Mouse (Mus musculus): ENCODE data around the gene Car11.

The Car11 gene

DNA sequence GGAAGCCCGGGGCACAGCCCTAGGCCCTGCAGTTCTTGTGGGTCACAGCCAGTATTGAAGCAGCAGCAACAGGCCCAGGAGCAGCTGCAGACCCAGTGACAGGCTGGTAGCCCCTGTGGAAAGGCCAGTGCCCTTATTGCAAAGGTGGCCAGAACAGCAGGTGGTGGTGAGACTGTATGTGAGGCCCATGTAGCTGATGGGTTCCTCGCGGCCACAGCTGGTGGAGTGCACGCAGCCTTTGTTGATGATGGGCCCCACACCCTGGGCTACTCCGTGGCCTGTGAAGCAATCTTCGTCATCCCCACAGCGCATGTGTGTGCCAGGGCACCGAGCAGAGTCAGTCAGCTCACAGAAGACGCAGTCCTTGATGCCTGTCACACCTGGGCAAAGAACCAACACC lies 25.5 kb downstream of the Car11 start:
- no peak for DNase-seq

DNA sequence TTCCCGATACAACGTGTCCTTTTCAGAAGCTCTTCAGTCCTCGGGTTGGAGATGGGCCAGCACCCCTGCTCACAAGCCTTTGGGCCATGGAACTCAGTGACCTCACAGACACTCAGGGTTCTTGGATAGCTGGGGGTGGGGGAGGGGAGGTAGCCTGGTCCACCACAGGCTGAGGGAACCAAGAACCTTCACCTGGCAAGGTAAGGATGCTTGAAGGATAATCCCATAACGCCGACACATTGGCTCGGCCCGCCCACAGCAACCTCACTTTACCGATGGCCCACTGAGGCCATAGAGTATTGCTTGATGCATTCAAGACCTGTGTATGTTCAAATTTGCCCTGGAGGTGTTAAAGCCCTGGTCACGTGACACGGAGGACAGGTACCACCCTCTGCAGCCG lies 26.1 kb downstream of the Car11 start, which contains the start of gene Spaca4:
Gene Spaca4, minus strand, starts transcription at position 101 of the 400 bp plus-strand sequence.
- no peak for DNase-seq

DNA sequence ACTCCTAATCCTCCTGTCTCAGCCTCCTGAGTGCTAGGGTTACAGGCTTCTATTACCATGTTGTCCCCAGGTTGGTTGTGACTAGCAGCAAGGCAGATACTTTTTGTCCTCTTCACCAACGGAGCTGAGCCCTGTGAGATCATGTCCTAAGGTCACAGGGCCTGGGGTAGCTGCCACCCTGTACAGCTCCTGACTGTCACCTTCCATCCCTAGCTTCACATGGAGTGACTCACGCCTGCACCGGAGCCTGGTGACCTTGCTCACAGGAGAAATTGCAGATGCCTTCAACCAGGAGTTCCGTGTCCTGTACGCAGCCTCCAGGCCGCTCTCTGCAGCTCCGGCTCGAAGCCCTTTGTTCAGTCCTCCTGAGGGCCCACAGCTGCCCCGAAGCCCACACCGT lies 26.8 kb downstream of the Car11 start:
- DNase-seq, result no peak

DNA sequence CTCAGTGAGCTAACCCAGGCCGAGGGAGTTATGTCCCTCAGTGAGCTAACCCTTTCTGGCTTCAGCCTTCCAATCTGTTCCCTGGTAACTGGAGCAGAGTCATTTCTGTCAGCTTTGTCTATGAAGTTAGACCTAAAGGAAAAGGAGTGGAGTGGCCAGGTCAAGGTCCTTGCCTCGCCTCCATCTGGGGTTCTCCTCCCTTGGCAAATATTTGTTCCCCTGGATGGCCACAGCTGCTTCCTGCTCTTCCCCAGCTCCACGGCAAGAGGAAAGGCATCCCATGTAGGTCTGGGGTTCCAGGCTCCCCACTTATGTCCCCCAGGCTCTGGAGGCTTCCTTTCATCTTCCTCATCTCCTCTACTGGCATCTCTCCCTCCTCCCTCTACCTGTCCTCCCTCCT lies 28.0 kb downstream of the Car11 start:
- no peak for DNase-seq

DNA sequence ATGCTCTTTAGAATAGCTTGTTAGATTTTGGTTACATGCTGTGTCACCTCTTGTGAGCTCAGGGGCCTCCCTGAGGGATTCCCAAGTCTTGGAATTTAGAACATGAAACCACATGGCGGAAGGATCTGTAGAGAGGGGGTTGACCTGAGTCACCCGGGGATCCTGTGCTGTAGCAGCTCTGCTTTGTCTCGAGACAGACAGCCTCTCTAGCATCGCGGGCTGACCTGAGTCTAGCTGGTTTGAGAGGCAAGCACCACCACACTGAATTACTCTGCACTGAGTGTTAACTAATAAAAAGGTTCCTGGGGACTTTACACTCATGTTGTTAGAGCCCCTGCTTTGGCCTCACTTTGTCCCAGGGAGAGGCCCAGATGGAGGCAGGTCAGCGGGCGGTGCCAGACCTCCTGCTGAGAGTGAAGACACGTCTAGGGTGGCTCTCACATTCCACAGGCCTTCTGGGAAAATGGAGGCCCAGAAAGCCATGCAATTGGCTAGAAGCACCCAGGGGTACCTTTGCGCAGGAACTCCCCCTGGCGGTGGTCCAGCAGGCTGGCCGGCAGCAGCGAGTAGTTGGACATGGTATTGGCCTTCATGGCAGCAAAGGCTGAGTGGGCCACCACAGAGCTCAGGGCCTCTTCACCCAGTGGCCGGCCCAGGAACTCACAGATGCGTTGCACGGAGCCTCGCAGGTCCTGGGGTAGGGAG lies 31.2 kb downstream of the Car11 start:
- DNase-seq, result peak; percentile 81 to 86

DNA sequence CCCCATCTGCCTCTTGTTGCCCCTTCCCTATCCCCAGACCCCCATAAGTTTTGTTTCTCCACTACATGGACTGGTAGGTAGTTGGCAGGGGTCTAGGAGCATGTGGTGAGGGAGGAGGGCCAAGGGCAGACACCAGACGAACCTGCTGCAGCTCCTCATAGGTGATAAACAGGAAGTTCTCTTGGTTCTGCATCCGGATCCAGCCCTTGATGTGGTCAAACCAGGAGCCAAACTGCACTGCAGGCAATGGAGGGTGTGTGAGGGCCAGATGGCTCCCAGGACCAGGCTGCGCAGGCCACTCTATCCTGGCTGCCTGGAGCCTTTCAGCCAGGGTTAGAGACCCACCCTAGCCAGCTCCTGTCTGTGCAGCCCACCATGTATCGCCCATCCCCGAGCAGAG lies 33.8 kb downstream of the Car11 start:
- no peak for DNase-seq

DNA sequence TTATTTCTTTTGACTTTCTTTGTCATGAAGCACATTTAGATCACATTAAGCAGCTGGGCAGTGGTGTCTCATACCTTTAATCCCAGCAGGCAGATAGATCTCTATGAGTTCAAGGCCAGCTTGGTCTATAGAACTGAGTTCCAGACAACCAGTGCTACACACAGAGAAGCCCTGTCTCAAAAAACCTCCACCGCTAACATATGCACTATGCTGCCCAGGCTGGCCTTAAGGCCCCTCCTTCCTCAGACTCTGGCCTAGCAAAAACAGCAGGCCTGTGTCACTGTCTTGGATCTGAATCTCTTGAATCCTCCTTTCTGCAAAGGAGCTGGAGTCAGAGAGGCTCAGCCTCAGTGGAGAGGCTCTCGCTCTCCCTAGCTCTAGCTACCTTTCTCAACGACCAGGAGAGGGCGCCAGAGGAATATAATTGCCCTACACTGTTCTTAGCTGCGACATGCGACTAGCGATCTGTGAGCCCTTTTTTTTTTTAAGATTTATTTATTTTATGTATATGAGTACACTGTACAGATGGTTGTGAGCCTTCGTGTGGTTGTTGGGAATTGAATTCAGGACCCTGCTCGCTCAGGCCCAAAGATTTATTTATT lies 39.6 kb downstream of the Car11 start:
- peak; percentile 88 to 91 for DNase-seq

DNA sequence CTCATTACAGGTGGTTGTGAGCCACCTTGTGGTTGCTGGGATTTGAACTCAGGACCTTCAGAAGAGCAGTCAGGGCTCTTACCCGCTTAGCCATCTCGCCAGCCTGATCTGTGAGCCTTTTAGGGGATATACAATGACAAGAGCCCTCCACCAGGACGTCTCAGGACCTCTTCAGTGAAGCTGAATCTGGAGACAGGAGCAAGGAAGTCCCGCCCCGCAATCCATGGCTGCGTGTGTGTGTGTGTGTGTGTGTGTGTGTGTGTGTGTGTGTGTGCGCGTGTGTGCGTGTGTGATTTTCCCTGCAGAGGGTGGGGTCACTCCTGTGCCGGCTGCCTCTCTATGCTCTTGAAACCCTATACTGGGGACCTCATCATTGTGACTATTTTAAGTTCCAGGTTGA lies 40.2 kb downstream of the Car11 start:
- DNase-seq, result no peak

DNA sequence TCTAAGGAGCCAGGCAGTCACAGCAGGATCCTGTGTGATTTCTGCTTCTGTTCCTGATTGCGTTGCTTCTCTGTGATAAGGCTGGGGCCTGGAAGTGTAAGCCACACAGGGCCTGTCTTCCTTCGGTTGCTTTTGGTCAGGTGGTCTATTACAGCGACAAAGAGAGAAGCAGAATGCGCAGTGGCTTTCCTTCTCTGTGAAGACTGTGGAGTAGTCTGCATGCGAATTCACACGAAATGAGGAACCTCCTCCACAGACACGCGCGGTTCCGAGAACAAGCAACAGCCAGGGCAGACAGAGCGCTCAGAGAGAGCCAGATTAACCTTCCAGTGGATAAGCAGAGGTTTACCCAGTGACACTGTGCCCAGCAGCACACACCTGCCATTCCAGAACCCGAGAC lies 41.7 kb downstream of the Car11 start:
- DNase-seq, result no peak

DNA sequence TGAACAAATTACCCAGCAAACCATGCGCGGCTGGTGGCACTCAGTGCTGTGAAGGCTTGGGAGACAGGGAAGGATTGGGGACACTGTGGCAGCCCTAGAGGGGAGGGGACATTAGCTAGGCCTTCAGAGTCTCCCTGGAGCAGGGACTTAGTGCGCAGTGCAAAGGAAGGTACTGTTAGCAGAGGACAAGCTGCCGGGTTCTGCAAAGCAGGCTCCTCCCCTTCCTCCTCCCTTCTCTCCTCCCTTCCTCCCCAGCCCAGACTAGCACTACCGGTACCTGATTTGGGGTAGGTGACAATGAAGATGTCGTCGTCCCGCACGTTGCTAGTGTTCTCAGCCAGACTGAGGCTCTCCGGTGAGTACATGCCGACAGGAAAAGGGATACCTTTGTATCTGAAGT lies 42.1 kb downstream of the Car11 start:
- DNase-seq, result no peak

DNA sequence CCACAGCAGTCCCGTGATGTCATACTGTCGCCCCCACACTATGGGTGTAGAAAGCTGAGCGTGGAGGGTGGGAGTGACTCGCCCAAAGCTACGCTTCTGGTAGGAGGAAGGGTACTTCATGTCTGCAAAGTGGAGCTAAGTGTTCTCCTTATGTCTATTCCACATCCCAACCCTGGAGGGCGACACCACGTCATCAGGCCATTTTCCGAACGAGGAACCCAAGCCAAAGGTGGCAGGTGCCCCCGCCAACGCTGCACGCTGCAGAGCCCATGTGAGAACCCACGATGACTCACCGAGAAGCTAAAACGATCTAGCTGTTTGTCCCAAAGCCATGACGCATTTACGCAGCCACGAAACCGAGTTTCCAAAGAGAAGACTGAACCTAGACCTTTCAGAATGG lies 42.7 kb downstream of the Car11 start:
- peak in 1 of 2 experiments; percentile 54 for DNase-seq

DNA sequence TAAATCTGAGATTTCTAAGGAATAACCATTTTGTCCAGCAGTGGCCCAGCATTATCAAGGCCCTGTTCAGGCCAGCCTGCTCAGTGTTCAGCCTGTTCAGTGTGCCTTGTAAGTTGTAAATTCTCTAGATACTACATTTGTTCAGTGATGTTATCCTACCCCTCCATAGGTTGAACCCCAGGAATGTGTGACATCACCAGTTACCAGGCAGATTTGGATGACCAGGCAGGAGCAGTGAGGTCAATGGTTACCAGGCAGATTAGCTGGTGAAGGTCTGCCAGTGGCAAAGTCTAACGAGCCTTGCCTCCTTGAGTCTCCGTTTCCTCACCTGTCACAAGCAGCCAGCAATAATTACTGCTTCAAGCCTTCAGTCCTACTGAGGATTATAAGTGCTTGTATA lies 44.7 kb downstream of the Car11 start:
- peak; percentile 91 to 94 for DNase-seq

DNA sequence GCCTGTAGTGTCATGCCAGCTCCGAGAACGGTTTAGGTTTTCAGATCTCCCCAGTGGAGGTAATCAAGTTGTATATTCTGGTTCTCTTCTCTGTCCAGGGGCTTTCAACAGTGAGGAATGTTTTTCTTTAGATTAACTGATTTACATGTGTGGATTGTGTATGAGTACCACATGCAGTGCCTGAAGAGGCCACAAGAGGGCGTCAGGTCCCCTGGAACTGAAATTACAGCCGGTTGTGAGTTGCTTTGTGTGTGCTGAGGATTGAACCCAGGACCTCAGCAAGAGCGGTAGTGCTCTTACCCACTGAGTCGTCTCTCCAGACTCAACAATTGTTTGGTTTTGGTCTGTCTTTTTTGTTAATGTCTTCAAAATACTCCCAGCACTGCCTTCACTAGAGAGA lies 46.9 kb downstream of the Car11 start:
- peak in 1 of 2 experiments; percentile 33 for DNase-seq

DNA sequence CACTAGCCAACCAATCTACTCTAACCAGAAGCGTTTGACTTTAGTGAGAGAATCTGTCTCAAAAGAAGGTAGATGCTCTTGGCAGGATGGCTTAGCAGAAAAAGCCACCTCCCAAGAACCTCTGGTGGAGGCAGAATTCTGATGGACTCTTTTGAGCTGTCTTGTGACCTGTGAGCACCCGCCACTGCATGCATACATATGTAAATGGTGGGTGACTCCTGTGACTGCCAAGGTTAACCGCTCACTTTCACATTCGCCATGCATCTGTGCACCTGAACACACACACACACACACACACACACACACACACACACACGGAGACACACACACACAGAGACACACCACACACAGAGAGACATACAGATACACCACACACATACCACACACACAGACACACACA lies 47.8 kb downstream of the Car11 start:
- DNase-seq, result no peak

DNA sequence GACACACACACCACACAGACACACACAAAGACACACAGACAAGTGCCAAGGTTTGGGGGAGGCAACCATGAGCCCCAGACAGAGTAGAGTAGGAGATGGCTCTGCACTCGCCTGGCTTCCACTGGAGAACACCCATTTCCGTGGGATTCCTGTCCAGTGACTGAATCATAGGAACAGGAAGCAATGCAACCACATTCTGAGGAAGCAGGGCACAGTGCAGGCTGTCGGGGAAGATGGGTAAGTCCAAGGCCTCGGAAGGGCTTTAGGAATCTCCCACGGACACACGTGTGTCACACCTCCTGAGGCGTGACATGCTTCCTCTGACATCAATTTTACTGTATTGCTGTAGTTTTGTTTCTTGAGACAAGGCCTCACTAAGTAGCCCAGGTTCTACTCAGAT lies 48.5 kb downstream of the Car11 start:
- DNase-seq, result peak in 1 of 2 experiments; percentile 18

DNA sequence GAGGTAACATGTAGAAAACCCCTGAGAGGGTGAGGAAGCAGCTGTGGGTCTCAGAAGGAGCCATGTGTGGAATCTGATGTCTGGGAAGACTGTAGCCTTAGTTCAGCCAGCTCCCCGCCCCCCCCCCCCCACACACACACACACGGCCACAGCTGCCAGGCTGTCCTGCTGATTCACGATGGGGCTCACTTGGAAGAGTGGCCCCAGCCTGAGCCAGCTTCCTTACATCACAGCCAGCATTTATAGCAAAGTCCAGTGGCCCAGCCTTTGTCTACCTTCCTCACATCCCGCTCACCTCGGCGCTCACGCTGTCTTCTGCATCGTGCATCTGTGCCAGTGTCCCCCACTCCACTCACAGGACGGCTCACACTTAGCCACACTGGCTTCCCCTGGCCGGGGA lies 49.8 kb downstream of the Car11 start:
- peak in 1 of 2 experiments; percentile 30 for DNase-seq

DNA sequence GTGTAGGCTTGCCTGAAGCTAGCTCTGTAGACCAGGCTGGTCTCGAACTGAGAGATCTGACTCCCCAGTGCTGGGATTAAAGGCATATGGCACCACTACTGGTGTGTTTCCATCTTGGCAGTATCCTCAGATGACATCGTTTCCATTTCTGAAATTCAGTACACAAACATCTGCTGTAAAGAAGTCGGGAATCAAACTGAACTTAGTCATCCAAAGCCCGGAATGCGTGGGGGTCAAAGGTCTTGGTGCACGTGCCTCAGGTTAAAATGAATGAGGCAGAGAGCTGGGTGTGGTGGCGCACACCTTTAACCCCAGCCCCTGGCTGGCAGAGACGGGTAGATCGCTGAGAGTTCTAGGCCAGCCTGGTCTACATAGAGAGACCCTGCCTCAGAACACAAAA lies 50.5 kb downstream of the Car11 start:
- peak in 1 of 2 experiments; percentile 54 for DNase-seq

All from kidney, postnatal 4 days (tissue).